Mouse (Mus musculus): ENCODE measurements at regions not wholly inside any gene's neighbourhood (a gene's known extent, or its start where the extent isn't known, plus 50 kb on each side); places are given as distances from the start of the nearest gene placed in this dataset.
"Not testable (repeated sequence)": the region's sequence is repeated elsewhere in the genome, so short reads cannot be mapped to it uniquely, and the experiment has no call there.

DNA sequence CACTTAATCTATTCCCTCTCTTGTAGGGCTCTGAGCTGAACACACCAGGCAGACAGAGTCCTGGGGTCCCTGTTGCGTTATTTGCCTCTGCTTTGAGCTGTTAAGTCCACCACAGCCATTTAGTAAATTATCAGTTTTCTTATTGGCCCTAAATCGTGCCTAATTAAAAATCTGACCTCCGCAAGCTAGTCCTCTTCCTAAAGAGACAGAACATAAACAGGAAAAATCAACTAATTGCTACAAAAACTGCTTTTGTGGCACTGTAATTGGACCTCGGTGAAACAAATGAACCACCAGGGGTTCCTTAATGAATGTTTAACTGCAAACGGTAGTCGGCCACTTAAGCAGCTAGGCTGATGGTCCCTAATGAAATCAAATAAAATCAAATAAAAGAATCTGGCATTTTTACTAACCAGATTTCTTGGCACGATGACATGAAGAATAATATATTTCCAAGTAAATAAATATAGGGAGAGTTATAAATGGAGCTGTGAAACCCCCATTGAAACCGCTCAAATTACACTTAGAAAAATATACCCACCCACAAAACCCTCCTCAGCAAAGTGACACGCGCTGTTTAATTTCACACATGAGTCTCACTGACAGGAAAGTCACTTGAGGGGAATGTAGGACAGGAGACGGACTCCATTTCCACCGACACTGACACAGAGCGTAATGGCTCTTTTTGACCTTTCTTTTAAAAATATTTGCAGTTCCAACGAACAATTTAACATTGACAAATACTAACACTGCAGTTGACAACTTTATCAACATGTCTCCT, 451.0 kb upstream of the Slc35b3 start:
- no peaks in the 10 kb centered on the region for H3K4me1 ChIP-seq (ENCODE audit: control insufficient read depth, insufficient read depth, low read length)
- 23% methylated on average over 14 of the region's 14 CpGs for WGBS
- H3K27ac ChIP-seq (ENCODE audit: insufficient read depth, low read depth, low read length): no peak overlapping the region
- DNase-seq: no peak
- TF ChIP-seq CTCF (conservative IDR thresholded peaks at IDR 0.05; ENCODE audit: insufficient read depth, insufficient read length, low read depth, low read length) (no peak), POLR2A (IDR thresholded peaks at IDR 0.05; ENCODE audit: low read depth, low read length) (no peak)
- H3K27me3 ChIP-seq (replicated peaks; ENCODE audit: control insufficient read depth, insufficient read depth, low read length): no peaks in the 10 kb centered on the region; the same call in 1 of the 2 replicates
- H3K4me3 ChIP-seq (ENCODE audit: insufficient read depth, low read depth, low read length): no peak overlapping the region
- H3K36me3 ChIP-seq (ENCODE audit: control insufficient read depth, insufficient read depth, low read length): no peaks in the 10 kb centered on the region

DNA sequence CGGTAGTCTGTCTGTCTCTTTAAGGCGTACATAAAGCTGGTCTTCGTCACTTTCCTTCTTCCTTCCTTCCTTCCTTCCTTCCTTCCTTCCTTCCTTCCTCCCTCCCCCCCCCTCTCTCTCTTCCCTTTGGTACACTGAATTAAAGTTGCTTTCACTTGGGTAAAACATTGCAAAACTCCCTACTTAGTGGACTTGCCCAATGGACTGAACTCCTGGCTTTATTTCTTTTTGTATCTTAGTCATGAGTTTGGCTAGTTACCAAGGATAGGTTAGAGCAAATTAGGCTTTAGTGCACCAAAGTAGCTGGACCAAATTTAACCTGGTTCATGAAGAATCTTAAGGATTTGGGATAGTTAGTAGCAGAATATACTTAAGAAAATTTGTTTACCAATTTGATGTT, 431.9 kb upstream of the Slc35b3 start:
- WGBS: 68% methylated on average over 3 of the region's 3 CpGs
- peak; percentile 31 for DNase-seq
- Histone ChIP-seq H3K4me1 (ENCODE audit: control insufficient read depth, insufficient read depth, low read length) (no peaks in the 10 kb centered on the region), H3K27ac (ENCODE audit: insufficient read depth, low read depth, low read length) (no peak overlapping the region), H3K4me3 (ENCODE audit: insufficient read depth, low read depth, low read length) (no peak overlapping the region), H3K36me3 (ENCODE audit: control insufficient read depth, insufficient read depth, low read length) (no peaks in the 10 kb centered on the region), H3K27me3 (replicated peaks; ENCODE audit: control insufficient read depth, insufficient read depth, low read length) (no peaks in the 10 kb centered on the region)
- no peak for TF ChIP-seq POLR2A (IDR thresholded peaks at IDR 0.05; ENCODE audit: low read depth, low read length)
- no peak for TF ChIP-seq CTCF (conservative IDR thresholded peaks at IDR 0.05; ENCODE audit: insufficient read depth, insufficient read length, low read depth, low read length)

DNA sequence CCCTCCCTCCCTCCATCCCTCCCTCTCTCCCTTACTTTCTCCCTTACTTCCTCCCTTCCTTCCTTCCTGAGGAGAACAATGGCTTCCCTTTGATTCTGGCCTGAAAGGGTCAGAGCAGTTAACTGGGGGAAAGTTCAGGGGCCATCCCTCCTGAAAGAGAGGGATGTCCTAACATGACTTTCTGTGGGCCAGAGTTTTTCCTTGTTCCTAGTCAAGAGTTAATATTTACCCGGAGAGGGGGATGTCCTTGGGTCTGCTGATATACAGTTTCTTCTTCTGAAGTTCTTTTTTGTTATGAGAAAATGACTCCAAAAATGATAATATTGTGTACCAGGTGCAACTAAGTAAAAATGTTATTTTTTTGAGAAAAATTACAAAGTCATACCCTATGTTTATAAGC, 431.5 kb upstream of the Slc35b3 start:
- not testable (repeated sequence) for H3K27me3 ChIP-seq (replicated peaks; ENCODE audit: control insufficient read depth, insufficient read depth, low read length); H3K4me1 ChIP-seq (ENCODE audit: control insufficient read depth, insufficient read depth, low read length); H3K4me3 ChIP-seq (ENCODE audit: insufficient read depth, low read depth, low read length); H3K36me3 ChIP-seq (ENCODE audit: control insufficient read depth, insufficient read depth, low read length); H3K27ac ChIP-seq (ENCODE audit: insufficient read depth, low read depth, low read length)
- WGBS: 87% methylated on average over 1 of the region's 1 CpGs
- peak; percentile 24 for DNase-seq

DNA sequence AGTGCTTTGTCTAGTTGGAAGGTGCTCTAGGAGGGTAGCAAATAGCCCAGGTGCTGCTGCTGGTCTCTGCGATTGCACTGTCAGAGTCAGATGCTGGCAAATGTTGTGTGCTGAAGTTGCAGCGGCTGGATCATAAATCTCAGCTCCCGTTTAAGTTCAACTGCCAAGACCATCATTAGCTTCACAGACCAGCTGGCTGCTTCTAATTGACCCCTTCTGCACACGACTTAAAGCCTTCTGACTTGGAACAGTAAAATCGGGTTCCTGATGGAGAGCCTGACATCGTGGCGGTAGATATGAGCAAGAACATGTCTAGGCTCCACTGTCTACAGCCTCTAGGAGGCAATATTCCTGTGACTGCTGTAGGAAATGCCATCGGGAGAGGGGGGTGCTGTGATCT, 416.0 kb upstream of the Slc35b3 start:
- H3K27me3 ChIP-seq (replicated peaks; ENCODE audit: control insufficient read depth, insufficient read depth, low read length): no peaks in the 10 kb centered on the region

DNA sequence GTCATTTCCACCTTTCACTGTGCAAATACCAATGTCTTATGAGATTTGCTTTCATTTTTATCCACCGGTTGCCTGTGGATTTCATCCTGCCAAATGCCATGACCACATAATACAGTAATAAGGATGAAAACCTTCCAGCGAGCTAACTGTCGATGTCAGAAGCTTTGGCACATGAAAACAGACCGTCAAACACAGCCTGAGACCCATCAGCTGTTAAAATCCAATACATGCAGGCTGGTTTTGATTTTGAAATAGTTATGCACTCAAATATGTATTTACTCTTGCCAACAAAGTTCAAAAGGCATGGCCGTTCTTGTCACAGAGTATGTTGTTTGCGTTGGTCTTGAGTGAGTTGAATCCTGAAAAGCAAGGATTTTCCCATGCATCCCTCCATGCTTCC, 415.6 kb upstream of the Slc35b3 start:
- no peak for TF ChIP-seq CTCF (conservative IDR thresholded peaks at IDR 0.05; ENCODE audit: insufficient read depth, insufficient read length, low read depth, low read length)
- TF ChIP-seq POLR2A (IDR thresholded peaks at IDR 0.05; ENCODE audit: low read depth, low read length): no peak
- no peak for DNase-seq
- 76% methylated on average over 6 of the region's 6 CpGs for WGBS

More for the DNA sequence above, 416.0 kb upstream of the Slc35b3 start:
- Histone ChIP-seq H3K36me3 (ENCODE audit: control insufficient read depth, insufficient read depth, low read length) (no peaks in the 10 kb centered on the region), H3K4me1 (ENCODE audit: control insufficient read depth, insufficient read depth, low read length) (no peaks in the 10 kb centered on the region), H3K4me3 (ENCODE audit: insufficient read depth, low read depth, low read length) (no peak overlapping the region), H3K27ac (ENCODE audit: insufficient read depth, low read depth, low read length) (no peak overlapping the region)
- DNase-seq: no peak
- 33% methylated on average over 8 of the region's 8 CpGs for WGBS
- TF ChIP-seq CTCF (conservative IDR thresholded peaks at IDR 0.05; ENCODE audit: insufficient read depth, insufficient read length, low read depth, low read length) (no peak), POLR2A (IDR thresholded peaks at IDR 0.05; ENCODE audit: low read depth, low read length) (no peak)

DNA sequence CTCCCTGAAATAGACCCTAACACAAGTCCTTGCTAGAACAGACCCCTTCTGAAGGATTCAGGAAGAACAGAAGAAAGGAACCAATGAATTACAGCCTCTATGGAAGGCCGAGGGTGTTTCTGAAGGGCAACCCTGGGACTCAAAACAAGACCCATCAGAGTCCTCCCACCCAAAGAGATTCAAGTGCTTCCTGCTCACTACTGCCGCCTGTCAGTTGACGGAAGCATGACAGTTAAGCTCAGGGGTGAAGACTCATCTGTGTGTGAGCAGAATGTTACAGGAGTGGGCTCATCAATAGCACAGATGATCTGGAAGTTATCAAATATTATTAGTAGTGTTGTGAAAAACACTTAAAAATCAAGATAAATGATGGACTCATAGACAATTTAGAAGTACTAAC, 411.9 kb upstream of the Slc35b3 start:
- TF ChIP-seq CTCF (conservative IDR thresholded peaks at IDR 0.05; ENCODE audit: insufficient read depth, insufficient read length, low read depth, low read length) (no peak), POLR2A (IDR thresholded peaks at IDR 0.05; ENCODE audit: low read depth, low read length) (no peak)

More for the DNA sequence above, 415.6 kb upstream of the Slc35b3 start:
- Histone ChIP-seq H3K27ac (ENCODE audit: insufficient read depth, low read depth, low read length) (no peak overlapping the region), H3K4me3 (ENCODE audit: insufficient read depth, low read depth, low read length) (no peak overlapping the region), H3K27me3 (replicated peaks; ENCODE audit: control insufficient read depth, insufficient read depth, low read length) (no peaks in the 10 kb centered on the region), H3K36me3 (ENCODE audit: control insufficient read depth, insufficient read depth, low read length) (no peaks in the 10 kb centered on the region), H3K4me1 (ENCODE audit: control insufficient read depth, insufficient read depth, low read length) (no peaks in the 10 kb centered on the region)

DNA sequence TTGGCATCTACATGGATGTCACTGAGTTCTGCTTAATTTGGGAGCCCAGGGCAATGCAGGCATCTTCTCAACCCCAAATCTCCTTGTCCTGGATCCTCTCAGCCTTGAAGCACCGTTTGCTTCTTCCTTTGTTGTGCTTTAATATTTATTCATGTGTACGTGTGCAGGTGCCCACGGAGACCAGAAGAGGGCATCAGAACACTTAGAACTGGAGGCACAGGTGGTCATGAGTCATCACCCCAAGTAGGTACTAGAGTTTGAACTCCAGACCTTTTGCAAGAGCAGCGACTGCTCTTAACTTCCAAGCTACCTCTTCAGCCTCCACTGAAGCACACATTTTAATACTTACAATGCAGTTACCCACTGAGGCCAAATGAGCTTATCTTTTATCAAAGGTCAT, 403.0 kb upstream of the Slc35b3 start:
- Histone ChIP-seq H3K27me3 (replicated peaks; ENCODE audit: control insufficient read depth, insufficient read depth, low read length) (no peaks in the 10 kb centered on the region), H3K27ac (ENCODE audit: insufficient read depth, low read depth, low read length) (no peak overlapping the region), H3K4me1 (ENCODE audit: control insufficient read depth, insufficient read depth, low read length) (no peaks in the 10 kb centered on the region), H3K36me3 (ENCODE audit: control insufficient read depth, insufficient read depth, low read length) (no peaks in the 10 kb centered on the region), H3K4me3 (ENCODE audit: insufficient read depth, low read depth, low read length) (no peak overlapping the region)
- 56% methylated on average over 4 of the region's 4 CpGs for WGBS
- DNase-seq: peak; percentile 4
- TF ChIP-seq CTCF (conservative IDR thresholded peaks at IDR 0.05; ENCODE audit: insufficient read depth, insufficient read length, low read depth, low read length) (peak; percentile 69), POLR2A (IDR thresholded peaks at IDR 0.05; ENCODE audit: low read depth, low read length) (no peak)

More for the DNA sequence above, 411.9 kb upstream of the Slc35b3 start:
- WGBS: 78% methylated on average over 3 of the region's 3 CpGs
- Histone ChIP-seq H3K36me3 (ENCODE audit: control insufficient read depth, insufficient read depth, low read length) (no peaks in the 10 kb centered on the region), H3K4me3 (ENCODE audit: insufficient read depth, low read depth, low read length) (no peak overlapping the region), H3K27ac (ENCODE audit: insufficient read depth, low read depth, low read length) (no peak overlapping the region), H3K27me3 (replicated peaks; ENCODE audit: control insufficient read depth, insufficient read depth, low read length) (no peaks in the 10 kb centered on the region), H3K4me1 (ENCODE audit: control insufficient read depth, insufficient read depth, low read length) (no peaks in the 10 kb centered on the region)
- no peak for DNase-seq
